Mouse (Mus musculus) ovary, postnatal 10 days (tissue): Measurements from ENCODE around the gene Rhob.

Experiments used
- DNase-seq: peaks from one replicate; pipeline ENCODE4 v3.0.0; 2022; ENCODE audit warnings: low spot score

The Rhob gene

DNA sequence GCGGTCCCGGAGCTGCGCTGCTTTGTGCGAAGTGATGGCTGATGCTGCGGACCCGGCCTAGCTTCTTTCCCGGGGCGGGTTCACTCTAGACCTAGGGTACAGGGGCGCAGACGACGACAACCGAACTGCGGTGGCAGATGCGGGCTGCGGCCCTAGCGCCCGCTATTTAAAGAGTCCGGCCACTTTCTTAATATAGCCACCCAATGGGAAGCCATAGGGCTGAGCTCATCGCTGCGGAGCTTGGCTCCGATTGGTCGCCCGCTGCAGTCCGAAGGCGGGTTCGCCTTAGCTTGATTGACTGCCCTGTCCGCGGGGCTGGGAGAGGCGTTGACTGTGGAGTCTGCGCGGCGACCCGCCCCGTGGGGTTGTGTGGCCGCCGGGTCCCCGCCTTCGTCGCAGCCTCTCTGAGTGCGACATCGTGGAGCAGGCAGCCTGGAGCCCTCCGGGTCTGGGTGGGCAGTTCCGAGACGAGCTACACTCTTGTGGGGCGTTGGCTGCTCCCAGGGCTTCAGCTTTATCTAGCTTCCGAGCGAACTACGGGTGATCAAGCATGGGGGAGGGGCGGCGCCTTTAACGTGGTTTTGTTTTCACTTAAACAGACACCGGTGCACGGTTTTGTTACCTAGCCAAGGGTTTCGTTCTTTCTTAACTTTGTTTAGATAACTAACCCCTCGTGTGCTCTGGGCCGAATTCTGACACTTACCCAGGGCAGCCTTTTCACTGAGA lies at the start of gene Rhob:
Gene Rhob (minus strand): TSS at position 139 of the 726 bp plus-strand sequence.
- DNase-seq: peak; percentile 95

DNA sequence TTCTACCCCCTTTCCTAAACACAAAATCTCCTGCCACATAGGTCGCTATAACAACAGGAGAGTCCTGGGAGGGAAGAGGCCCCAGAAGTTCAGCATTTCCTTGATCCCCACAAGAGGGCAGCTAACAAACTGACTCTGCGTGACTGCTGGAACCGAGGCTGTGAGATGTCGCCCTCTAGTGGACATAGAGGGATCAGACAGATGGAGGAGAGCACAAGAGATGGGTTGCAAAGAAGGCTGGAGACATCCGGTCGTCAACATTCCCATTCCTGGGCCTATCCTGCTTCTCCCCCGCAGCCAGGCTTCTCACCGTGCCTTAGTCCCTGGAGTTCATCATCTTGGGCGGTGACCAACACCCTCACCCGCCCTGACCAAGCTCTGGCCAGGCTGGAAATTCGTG lies 47.5 kb upstream of the Rhob start:
- peak; percentile 18 for DNase-seq

DNA sequence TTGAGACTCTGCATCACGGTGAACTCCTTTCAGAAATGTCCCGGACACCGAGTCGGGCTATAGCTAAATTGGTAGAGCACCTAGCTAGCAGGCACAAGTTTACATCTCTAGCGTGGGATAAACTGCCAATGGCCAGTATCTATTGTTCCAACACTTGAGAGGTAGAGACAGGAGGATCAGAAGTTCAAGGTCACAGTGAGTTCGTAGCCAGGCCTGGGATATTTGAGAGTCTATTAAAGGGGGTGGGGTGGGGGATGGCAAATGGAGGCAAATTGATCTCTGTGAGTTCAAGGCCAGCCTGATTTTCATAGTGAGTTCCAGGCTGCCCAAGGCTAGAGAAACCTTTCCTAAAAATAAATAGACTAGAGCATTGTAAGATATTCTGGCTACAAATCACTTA lies 47.0 kb upstream of the Rhob start:
- DNase-seq: no peak

DNA sequence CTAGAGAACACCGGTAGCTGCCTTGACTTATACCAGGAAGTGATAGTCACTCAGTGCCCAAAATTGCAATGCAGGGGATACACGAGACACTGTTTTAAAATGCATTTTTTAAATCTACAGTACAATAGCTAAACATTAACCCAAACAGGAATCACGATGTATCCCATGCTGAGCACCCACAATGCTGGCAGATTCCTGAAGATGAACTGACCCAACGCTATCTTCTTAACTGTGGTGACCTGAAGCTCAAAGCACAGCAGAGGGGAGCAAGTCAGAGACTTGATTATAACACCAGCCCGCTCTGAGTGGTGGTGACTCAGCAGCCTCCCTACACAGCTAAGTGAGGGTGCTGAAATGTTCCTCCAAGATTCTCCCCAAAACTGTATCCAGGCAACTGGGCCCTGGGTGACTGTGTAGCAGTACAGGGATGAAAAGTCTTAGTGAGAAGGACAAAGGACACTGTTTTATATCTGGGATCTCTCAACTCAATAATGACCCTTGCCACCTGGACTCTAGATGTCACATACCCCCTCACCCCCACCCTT lies 45.3 kb upstream of the Rhob start:
- DNase-seq: no peak

DNA sequence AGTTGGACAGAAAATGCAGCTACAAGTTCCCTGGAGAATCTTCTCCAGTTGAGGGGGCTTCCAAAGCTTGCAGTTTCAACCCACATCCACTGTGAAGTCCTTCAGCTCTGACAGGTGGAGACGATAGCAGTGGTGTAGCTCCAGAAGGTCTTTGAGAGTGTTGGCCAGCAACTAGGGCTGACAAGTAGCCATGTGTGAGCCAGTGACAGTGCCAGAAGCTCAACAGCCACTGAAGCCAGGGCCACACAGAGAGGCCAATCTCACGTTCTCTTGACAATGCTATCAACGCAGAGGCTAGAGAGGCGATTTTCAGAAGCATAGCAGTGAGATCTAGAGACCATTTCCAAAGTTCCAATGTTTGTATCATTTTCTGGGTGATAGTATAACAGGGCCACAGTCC lies 42.6 kb upstream of the Rhob start:
- no peak for DNase-seq

DNA sequence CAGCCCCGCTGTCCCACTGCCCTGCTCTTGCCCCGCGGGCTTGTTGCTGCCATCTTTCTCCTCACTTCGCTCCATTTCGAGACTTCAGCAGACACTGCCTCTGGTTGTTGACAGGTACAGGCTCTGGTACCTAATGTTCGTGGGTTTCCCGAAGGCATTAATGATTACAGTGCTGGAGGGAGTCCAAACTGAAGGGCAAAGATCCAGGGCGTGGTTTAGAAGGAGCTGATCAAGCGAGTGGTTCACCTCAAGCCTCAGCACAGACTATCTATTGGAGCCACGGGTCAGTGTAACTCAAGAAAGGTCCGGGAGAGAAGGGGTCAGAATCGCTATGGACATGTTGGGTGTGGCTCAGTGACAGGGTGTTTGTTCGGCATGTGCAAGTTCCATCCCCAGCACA lies 39.7 kb upstream of the Rhob start:
- DNase-seq: no peak

DNA sequence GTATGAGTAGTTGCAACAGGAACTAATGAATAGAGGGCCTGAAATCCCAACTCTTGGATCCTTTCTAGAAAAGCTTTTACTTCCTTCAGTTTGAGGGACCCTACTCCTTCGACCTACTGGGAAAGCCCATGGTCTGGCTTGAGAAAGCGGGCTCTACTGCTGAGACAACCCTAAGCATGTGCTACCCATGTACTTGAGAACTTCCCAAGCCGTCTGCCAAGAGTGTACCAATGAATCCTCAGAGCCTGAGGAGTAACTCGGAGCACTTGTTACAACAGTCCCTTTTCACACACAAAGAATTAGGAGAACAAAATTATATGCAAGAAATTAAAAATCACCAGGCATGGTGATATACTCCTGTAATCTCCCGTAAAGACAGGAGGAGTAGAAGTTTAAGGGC lies 37.5 kb upstream of the Rhob start:
- DNase-seq: no peak

DNA sequence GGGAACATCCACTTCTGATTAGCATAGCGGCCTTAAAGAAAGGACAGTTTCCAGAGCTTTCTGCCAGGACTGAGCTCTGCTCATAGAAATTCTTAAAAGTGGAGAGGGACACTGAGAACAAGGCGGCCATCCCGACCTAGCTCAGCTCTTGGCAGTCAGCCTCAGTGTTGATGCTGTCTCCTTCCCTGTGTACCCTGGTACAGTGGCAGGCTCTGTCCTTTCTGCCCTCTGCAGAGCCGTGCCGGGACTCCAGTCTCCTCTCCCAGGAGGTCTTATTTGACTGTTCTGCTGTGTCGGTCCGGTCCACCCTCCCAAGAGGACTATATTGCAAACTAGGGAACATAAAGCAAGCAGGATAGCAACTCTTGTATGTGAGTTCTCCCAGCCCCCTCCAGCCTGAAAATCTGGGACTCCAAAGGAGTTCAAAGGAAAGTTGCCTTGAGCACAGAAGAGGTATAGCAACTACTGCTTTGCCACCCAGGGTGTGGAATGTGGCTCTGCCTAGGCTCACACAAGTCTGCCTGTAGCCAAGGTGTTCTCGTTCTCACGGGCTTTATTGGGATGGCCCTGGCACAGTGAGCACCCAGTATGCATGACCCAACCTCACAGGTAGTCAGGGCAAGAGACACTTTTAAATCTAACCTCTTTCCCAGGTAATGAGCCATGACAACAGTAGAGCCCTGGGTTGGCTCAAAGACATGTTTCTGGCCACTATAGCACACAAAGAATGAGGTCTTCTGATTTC lies 36.6 kb upstream of the Rhob start:
- DNase-seq: no peak

DNA sequence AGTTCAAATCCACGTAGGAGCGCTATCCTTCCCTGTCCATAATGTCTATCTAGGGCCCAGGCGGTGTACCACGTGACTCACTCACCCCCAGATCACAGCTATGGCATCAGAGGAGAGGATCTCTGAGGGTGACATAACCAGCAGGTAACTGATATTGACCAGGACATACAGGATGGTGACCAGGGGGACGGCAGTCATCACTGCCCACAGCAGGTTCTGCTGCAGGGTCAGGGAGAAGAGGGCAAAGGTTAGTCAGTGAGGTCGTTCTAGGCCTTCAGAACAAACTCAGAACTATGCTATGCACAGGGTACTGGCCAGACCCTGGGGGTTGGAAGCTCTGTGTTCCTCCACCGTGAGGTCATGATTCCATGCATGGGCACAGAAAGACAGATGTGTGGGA lies 35.8 kb upstream of the Rhob start:
- DNase-seq: no peak

DNA sequence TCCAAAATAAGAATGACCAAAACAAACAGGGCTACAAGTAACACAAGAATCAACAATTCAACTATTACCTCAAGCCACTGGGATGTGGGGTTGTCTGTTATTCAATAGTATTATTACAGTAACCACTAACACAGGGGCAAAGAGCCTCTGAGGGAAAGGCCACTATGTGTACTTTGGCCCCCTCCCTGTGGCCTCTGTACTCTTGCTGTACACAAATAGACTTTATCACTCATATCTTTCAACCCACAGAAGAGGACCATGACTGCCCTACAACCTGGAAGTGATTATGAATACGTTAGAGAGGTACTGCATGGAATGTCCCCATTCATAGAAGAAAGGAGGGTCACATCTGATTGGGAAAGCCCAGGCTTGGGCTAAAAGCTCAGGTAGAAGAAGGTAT lies 35.1 kb upstream of the Rhob start:
- no peak for DNase-seq

DNA sequence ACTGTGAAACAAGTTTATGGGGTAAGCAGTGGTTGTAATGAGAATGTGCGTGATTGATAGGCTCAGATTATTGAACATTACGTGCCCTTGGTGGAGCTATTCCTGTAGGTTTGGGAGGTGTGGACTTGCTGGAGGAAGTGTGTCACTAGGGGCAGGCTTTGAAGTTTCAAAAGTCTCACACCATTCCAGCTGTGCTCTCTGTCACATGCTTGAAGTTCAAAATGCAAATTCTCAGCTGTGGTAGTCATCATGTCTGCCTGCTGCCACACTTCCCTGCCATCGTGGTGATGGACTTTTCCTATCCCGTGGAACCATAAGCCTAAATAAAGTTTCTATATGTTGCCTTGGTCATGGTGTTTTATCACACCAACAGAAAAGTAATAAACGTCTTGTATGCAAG lies 28.0 kb upstream of the Rhob start:
- DNase-seq: no peak

DNA sequence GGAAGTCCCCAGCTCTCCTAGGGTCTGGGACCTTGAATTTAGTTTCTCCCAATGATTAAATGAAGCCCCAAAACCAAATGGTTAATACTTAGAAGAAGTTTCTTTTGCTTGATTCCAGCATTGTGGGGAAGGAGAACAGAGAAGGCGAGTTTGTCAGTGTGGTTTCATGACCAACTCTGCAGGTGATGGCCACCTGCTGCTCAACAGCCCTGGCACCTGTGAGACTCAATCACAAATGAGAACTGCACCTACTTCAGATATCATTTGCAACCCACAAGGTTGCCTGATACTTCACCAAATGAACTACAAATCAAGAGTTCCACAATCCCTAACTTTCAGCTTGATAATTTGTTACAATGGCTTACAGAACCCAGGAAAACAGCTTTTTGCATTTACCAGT lies 27.4 kb upstream of the Rhob start:
- no peak for DNase-seq

DNA sequence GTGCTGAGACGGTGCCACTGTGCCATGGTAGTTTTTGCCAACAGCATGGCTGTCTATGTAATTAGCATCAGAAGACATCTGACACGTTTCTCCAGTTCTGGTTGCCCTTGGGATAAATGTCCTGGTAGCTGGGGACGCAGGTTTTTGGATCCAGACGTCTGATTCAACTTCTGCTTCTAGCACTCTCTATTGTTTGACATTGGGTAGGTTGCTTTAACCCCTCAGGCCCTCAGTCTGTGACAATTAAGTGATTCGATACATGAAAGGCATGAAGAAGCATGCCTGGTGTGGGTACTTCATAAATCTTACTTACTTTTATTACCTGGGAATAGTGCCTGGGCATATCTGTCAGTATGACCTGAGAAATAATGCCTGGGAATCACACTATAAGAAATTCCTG lies 24.3 kb upstream of the Rhob start:
- DNase-seq: no peak

DNA sequence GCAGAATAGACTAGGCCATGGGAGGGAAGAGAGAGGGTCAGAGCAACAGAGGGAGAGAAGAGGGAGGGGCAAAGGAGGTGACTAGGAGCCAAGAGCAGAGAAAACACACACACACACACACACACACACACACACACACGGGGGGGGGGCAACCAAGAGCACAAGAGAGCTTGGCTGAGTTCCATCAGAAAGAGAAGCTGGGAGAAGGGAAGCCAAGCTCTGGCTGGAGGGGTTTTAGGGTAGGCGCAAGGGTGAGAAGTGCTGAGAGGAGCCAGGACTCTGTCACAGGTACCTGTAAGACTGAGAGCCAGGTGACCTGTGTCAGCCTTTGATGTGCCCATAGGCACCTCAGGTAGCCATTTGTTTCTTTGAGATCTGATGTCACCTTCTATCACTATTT lies 22.9 kb upstream of the Rhob start:
- DNase-seq: no peak

DNA sequence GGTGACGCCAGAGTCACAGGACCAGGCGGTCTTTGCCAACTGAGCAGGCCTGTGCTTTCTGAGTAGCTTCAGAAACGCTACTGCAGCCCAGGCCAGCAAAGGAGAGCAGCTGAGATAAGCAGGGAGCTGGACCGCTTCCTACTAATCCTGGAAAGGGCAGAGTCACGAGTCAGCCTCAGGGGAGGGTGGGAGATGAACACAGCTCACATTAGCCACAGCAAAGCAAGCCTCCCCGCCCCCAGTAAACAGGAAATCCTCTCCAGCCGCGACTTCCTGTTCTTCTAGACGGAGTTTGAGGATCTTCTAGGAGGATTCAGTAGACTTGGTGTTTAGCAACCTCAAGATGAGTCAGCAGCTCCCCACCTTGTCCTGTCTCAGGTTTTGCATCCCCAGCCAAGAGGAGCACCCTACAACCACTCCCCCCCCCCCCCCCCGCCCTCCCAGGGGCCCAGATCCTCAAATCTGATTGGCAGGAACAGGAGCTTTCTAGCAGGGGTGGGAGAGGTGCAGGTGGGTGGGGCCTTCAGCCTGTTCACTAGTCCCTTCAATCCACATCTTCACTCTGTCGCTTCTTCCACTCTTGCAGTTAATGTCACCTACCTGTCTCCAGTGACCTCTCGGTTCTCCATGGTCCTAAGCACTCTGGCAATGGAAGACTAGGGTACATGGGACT lies 21.7 kb upstream of the Rhob start:
- no peak for DNase-seq

DNA sequence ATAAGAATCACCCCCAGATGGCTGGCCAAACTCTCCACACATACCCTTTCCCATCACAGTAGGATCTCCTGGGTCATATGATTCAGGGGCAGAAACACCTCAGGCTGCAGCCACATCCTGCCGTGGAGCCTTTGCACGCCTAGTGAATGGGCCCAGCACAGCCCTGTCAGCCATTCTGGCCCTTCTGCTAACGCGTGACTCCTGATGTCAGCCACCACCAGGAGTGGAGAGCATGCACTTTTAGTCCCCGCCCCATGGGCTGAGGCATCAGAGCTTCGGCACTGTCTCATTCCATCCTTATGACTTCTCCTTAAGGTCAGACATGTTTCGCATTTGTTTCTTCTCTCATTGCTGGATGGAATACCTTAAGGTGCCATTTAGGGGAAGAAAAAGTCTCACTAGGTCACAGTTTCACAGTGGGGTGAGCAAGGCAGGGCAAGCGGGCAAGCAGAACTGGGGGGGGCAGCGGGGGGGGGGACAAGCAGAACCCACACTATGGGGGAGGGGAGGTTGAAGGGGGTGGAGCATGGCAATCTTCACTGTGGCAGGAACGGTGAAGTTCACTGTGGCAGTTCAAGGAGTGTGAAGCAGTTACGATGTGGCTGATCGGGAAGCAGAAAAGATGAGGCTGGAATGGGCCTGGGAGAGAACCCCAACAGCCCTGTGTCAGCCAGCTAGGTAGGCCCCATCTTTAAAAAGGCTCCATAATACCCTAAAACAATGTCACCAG lies 19.8 kb upstream of the Rhob start:
- no peak for DNase-seq

DNA sequence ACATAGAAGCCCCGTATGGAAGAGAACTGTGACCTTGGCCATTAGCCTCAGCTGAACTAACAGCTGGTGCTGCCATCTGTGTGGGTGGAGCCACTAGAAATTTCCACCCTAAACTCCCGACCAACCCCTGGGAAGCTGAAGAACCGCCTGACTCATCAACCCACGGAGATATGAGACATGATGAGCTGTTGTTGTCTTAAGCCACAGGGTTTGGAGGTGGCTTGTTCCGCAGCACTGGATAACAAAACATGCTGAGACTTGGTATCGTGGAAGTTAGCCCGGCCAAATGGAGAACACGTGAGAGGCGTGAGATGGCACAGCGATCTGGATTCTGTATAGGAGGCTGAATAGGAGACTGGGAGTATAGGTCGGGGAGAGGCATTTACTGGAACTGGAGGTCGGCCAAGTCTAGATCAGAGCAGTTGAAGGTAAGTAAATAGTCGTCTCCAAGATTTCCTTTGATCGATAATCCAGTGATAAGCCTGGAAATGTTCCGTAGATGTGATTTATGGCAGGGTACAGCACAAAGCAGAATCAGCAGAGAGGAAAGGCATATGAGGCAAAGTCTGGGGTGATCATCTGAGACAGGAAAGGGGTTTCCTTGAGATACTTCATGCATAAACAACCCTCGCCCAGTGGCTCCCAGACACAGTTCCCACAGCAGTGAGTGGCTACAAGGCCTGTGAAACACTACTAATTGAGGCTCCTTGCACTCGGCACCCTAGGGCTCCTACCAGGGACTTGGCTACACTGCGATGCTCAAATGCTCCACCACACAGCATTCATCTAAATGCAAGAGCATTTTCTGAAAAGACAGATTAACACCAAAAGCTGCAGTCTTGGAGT lies 11.5 kb upstream of the Rhob start:
- no peak for DNase-seq

DNA sequence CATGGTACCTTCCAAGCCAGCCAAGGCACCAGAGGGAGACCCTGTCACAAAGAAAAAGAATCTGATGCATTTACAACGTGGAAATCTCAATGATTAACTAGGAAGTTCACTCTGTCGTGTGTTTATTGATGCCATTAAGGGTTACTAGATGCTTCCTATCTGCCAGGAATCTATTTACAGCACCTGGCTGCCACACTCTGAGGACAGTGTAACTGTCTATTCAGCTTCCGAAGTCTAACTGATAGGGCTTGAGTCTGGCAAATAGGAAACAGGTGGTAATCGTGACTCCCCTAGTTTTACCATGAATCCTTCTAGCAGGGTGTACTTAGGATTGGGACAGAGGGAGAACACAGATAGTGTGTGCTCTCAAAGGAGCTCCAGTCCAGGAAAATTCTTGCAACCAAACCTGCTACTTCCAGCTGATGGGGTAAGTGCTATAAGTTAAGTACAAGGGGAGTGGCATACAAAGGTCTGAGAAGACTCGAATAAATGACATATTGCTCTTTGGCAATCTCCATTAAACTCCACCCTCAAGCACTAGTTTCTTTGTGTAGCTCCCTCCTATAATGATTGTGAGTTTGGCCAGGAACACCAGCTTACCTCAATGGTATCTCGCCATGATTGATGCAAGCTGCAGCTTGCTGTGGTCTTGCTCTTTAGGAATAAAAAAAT lies 10.6 kb upstream of the Rhob start:
- no peak for DNase-seq

DNA sequence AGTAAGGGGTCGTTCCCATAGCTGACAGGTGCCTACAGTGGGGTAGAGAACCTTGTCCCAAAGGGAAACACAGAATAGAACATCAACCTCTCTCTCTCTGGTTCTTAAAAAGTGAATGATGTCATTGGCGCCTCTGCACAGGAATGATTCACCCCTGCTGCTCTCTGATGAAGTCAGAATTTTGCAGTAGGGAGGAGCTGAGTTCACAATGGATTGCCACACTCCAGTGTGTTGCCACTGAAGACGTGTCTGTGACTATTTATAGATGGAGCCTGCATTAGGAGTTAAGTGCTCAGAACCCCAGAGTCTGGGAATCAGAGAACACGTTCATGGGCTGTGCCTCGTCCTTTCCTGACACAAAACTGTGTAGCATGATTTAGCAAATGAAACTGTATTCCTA lies 9.9 kb upstream of the Rhob start:
- DNase-seq: no peak

DNA sequence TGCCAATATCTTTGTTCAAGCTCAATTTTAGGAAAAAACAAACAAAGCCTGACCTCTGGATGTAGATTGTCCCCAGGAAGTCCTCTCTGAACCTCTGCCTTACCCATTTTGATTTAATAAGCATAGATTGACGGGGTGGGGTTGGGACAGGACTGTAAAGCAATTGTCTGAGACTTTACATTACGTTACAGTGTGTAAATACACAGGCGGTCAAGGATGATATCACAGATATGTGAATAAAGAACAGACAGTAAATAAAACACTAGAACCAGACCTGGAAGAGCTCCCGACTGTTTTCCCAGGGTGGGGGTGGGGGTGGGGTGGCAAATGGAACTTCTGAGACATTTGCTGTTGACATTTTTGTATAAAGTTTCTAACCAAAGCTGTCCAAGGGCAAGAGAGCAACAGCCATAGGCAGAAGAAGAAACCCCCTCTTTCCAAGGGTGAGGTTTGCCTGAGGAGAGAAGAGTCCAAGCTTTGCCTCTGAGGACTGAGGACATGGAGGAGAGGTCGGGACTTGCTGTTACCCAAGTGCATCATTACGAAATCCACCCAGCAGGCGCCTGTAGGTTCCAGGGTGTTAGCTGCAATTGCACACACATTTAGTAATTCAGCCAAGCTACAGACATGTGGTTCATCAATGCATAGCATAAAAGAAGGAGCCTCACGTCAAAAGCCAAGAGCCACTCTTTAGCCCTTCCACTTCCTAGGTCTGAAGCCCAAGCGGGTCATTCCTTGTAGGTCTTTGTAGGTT lies 7.3 kb upstream of the Rhob start:
- no peak for DNase-seq
